Mouse (Mus musculus) limb, embryonic 11.5 days (tissue): ENCODE results near the gene Zfp853. TPM values are rescaled to one million over a fixed set of nuclear protein-coding genes. Genes with fewer than 3 reads are reported as not detected.
A peak's percentile ranks its signal among the peaks of the same experiment; 100 is the strongest.

ENCODE experiments used
- ATAC-seq: fragments of 200-750 bp; cut with Nextera tagmentation; 2 replicates; pipeline ENCODE4 v1.8.0; 2017; ENCODE audit warnings: low read depth; ENCODE audit not compliant: insufficient number of reproducible peaks, low FRiP score, low TSS enrichment
- DNase-seq: peaks from one replicate; pipeline ENCODE4 v3.0.0-alpha.2; 2015; ENCODE audit warnings: low spot score
- H3K27ac ChIP-seq: fragments of 300-500 bp; sonication (generic); replicated peaks from 2 replicates; pipeline ENCODE4 v1.5.1; 2014; ENCODE audit warnings: low read depth, mild to moderate bottlenecking, low read length
- H3K27me3 ChIP-seq: fragments of 300-500 bp; sonication (generic); 2 replicates; pipeline ENCODE4 v1.6.1; 2014; ENCODE audit warnings: mild to moderate bottlenecking, low read length, mixed read lengths; ENCODE audit not compliant: control insufficient read depth, insufficient read depth
- H3K36me3 ChIP-seq: fragments of 300-500 bp; sonication (generic); 2 replicates; pipeline ENCODE4 v1.6.1; 2014; ENCODE audit warnings: mild to moderate bottlenecking, low read length, moderate library complexity, mixed read lengths; ENCODE audit not compliant: control insufficient read depth, insufficient read depth
- H3K4me1 ChIP-seq: fragments of 300-500 bp; sonication (generic); 2 replicates; pipeline ENCODE4 v1.6.1; 2014; ENCODE audit warnings: low read length, mixed read lengths; ENCODE audit not compliant: control insufficient read depth, insufficient read depth
- H3K4me2 ChIP-seq: fragments of 300-500 bp; sonication (generic); 2 replicates; pipeline ENCODE4 v1.6.1; 2014; ENCODE audit warnings: low read depth, mild to moderate bottlenecking, moderate library complexity; ENCODE audit not compliant: severe bottlenecking
- H3K4me3 ChIP-seq: fragments of 300-500 bp; sonication (generic); 2 replicates; pipeline ENCODE4 v1.5.1; 2014; ENCODE audit warnings: low read depth, low read length
- H3K9ac ChIP-seq: fragments of 300-500 bp; sonication (generic); 2 replicates; pipeline ENCODE4 v1.6.1; 2014; ENCODE audit warnings: mild to moderate bottlenecking, low read length
- H3K9me3 ChIP-seq: fragments of 300-500 bp; sonication (generic); 2 replicates; pipeline ENCODE4 v1.6.1; 2016; ENCODE audit warnings: low read length; ENCODE audit not compliant: control insufficient read depth
- WGBS: fragments of 180-500 bp; shearing (Covaris S2); extraction: QIAGEN DNeasy Blood & Tissue Kit; methylation state at CpG from one replicate; pipeline ENCODE4 v1.1.7; 2014; 5-methylcytosine and 5-hydroxymethylcytosine counted together
- polyA plus RNA-seq: library from polyadenylated mRNA; unstranded; fragments of >200 nt; fragmentation: Nextera tagmentation; extraction: Ambion mirVana; gene quantifications from 2 replicates; pipeline ENCODE4 v1.2.1, GENCODE M21; 2014

The Zfp853 gene
- polyA plus RNA-seq, 1 experiment from 2014 or later: 0.08 TPM

DNA sequence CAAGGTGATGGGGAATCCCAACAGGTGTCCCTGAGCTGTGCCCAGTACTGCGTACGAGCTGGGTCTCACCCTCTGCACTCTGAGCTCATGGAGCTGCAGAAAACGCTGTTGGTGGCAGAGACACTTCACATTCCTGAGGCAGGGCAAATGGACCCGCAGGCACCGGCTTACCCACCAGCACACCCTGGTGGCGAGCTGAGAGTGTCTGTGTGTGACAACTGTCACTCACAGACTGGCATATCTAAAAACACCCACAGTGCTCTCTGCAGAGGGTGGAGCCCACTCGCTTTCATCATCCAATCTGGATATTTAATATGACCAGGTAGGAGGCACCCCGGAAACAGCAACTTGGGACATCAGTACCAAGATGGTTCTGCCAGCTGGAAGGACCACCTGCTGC lies 7.9 kb upstream of the Zfp853 start:
- Histone ChIP-seq H3K4me1 (no peaks in the 10 kb centered on the region), H3K4me3 (no peak overlapping the region), H3K9me3 (no peaks in the 10 kb centered on the region), H3K36me3 (peaks cover 32% of the 10 kb centered on the region), H3K9ac (no peak overlapping the region), H3K27me3 (no peaks in the 10 kb centered on the region), H3K27ac (no peak overlapping the region), H3K4me2 (no peak overlapping the region)
- ATAC-seq: no peak; the same call in 1 of the 2 replicates
- DNase-seq: no peak
- 80% methylated on average over 8 of the region's 8 CpGs for WGBS

DNA sequence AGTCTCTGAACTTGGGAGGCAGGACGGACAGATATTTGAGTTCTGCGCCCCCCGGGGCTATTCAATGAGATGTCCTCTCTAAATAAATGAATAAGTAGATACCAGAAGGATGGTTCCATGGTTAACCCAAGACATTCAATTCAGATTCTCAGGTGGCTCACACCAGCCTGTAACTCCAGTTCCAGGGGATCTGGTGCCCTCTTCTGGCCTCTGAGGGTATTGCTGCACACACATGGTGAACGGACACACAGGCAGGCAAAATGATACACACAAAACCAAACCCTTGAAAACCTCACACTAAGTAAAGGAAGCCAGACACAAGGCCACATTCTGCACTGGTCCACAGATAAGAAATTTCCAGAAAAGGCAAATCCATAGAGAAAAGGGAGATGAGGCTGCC lies 6.3 kb upstream of the Zfp853 start:
- ATAC-seq (no peak), DNase-seq (peak; percentile 75)
- no peak overlapping the region for H3K9ac ChIP-seq
- no peaks in the 10 kb centered on the region for H3K9me3 ChIP-seq
- WGBS: 93% methylated on average over 4 of the region's 4 CpGs
- no peak overlapping the region for H3K4me3 ChIP-seq
- no peaks in the 10 kb centered on the region for H3K4me1 ChIP-seq
- no peak overlapping the region for H3K27ac ChIP-seq
- peaks cover under 1% of the 10 kb centered on the region; the same call in 1 of the 2 replicates for H3K27me3 ChIP-seq
- no peak overlapping the region for H3K4me2 ChIP-seq
- peaks cover 16% of the 10 kb centered on the region for H3K36me3 ChIP-seq

DNA sequence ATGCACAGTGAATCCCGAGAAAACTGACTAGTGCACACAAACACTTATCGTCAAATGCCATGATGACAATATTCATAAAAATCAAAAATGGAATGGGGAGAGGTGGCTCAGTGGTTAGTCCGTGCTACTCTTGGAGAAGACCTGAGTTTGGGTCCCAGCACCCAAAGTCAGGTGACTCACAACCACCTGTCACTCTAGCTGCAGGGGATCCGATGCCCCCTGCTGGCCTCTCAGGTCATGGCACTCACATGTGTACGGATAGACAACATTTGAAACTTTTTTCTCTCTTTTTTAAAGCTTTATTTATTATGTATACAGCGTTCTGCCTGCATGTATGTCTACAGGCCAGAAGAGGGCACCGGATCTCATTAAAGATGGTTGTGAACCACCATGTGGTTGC lies 5.0 kb upstream of the Zfp853 start:
- Histone ChIP-seq H3K27ac (no peak overlapping the region), H3K9ac (no peak overlapping the region), H3K9me3 (no peaks in the 10 kb centered on the region), H3K4me3 (no peak overlapping the region), H3K27me3 (peaks cover 13% of the 10 kb centered on the region), H3K4me1 (no peaks in the 10 kb centered on the region), H3K4me2 (no peak overlapping the region), H3K36me3 (peaks cover 16% of the 10 kb centered on the region)
- WGBS: 91% methylated on average over 7 of the region's 7 CpGs
- no peak for DNase-seq
- no peak for ATAC-seq

GRCm38 (mm10) chr5:143297986-143298385 lies 4.6 kb upstream of the Zfp853 start:
- H3K36me3 ChIP-seq: peaks cover 15% of the 10 kb centered on the region
- no peak overlapping the region for H3K4me3 ChIP-seq
- no peak overlapping the region for H3K27ac ChIP-seq
- H3K27me3 ChIP-seq: peaks cover 17% of the 10 kb centered on the region
- H3K4me1 ChIP-seq: no peaks in the 10 kb centered on the region
- H3K9ac ChIP-seq: no peak overlapping the region
- H3K4me2 ChIP-seq: no peak overlapping the region
- 92% methylated on average over 9 of the region's 9 CpGs for WGBS
- H3K9me3 ChIP-seq: no peaks in the 10 kb centered on the region
- ATAC-seq (no peak), DNase-seq (no peak)

DNA sequence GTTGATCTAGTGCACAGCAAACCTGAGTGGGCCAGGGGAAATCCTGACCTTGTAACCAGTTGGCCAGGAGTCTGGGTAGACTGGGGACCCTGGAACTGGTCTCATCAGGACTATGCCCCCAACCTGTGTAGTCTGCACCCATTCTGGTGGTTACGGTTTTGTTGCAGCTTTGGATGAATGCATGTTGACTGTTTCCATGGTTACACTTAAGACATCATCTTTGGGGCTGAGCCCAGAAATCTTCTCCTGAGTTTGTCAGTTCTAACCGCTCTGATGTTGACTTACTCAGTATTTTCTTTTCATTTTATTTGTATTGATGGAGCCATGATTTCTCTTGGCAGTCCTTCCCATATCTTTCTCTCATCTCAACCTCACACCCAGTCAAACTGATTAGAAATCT lies 1.9 kb upstream of the Zfp853 start:
- WGBS: 92% methylated on average over 2 of the region's 2 CpGs
- H3K9ac ChIP-seq: no peak overlapping the region
- ATAC-seq (no peak), DNase-seq (no peak)
- H3K27me3 ChIP-seq: peaks cover 40% of the 10 kb centered on the region
- H3K4me2 ChIP-seq: no peak overlapping the region
- H3K4me3 ChIP-seq: no peak overlapping the region
- H3K9me3 ChIP-seq: no peaks in the 10 kb centered on the region
- 0 out of 2 replicates have a peak, but pooled peaks cover 5% of the 10 kb centered on the region for H3K4me1 ChIP-seq
- no peak overlapping the region for H3K27ac ChIP-seq
- peaks cover 2% of the 10 kb centered on the region; the same call in 1 of the 2 replicates for H3K36me3 ChIP-seq

- no peak overlapping the region for H3K4me3 ChIP-seq
- H3K27me3 ChIP-seq: peaks cover 44% of the 10 kb centered on the region
- no peak for DNase-seq
- H3K27ac ChIP-seq: no peak overlapping the region
- no peak overlapping the region for H3K4me2 ChIP-seq
- H3K9ac ChIP-seq: no peak overlapping the region
- no peak for ATAC-seq
- 0 out of 2 replicates have a peak, but pooled peaks cover 5% of the 10 kb centered on the region for H3K4me1 ChIP-seq
- H3K36me3 ChIP-seq: no peaks in the 10 kb centered on the region
- no peaks in the 10 kb centered on the region for H3K9me3 ChIP-seq
- WGBS: 84% methylated on average over 3 of the region's 3 CpGs
Measured at GRCm38 (mm10) chr5:143294862-143295261, 1.4 kb upstream of the Zfp853 start.

DNA sequence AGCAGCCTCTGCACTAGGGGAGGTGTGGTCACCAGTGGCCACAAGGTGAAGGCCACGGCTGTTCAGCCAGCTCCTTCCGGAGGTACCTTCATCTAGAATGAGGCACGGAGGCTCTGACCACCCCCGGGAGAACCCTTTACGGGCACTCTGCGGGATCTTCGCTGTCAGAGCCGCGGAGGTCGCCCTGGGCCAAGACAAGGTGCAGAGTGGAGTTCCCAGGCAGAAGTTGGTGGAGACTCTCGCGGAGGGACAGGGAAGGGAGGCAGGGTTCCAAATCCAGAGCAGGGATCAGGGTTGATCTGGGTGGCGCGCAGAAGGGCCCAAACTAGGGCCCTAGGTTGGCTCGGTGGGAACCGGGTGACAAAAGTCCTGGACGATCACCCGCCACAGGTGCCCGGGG lies 544 bp downstream of the Zfp853 start:
- peak overlapping the region; percentile 47 for H3K9ac ChIP-seq
- H3K4me3 ChIP-seq: peak overlapping the region; percentile 44
- peaks cover 2% of the 10 kb centered on the region; the same call in 1 of the 2 replicates for H3K9me3 ChIP-seq
- peaks cover 14% of the 10 kb centered on the region for H3K4me1 ChIP-seq
- ATAC-seq (no peak), DNase-seq (peak; percentile 41)
- peaks cover 63% of the 10 kb centered on the region for H3K27me3 ChIP-seq
- no peak overlapping the region for H3K27ac ChIP-seq
- peak overlapping the region; percentile 92 for H3K4me2 ChIP-seq
- H3K36me3 ChIP-seq: no peaks in the 10 kb centered on the region
- 3% methylated on average over 18 of the region's 19 CpGs for WGBS

DNA sequence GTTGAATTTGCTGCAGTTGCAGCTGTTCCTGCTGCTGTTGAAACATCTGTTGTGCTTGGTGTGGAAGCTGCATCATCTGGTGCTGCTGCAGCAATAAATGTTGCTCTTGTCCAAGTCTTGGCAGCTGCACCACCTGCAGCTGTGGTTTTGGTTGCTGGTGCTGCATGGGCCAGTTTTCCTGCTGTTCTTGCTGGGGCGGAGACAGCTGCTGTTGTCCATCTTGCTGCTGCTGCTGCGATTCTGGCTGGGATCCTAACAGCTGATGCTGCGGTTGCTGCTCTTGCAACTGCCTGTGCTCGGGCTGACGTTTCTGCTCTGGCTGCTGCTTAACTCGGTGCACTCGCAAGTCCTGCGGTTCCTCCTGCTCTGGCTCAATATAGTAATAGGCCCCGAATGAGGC lies 4.1 kb downstream of the Zfp853 start:
- Histone ChIP-seq H3K4me2 (no peak overlapping the region), H3K4me1 (peaks cover 17% of the 10 kb centered on the region), H3K9me3 (peaks cover 2% of the 10 kb centered on the region; the same call in 1 of the 2 replicates), H3K27me3 (peaks cover 77% of the 10 kb centered on the region), H3K27ac (no peak overlapping the region), H3K4me3 (no peak overlapping the region), H3K36me3 (no peaks in the 10 kb centered on the region), H3K9ac (no peak overlapping the region)
- DNase-seq (no peak), ATAC-seq (no peak)
- 78% methylated on average over 9 of the region's 9 CpGs for WGBS

GRCm38 (mm10) chr5:143288378-143288911 lies 5.0 kb downstream of the Zfp853 start:
- Histone ChIP-seq H3K9me3 (peaks cover 2% of the 10 kb centered on the region; the same call in 1 of the 2 replicates), H3K4me3 (peak overlapping the region; percentile 19), H3K36me3 (no peaks in the 10 kb centered on the region), H3K4me2 (peak overlapping the region; percentile 55), H3K4me1 (peaks cover 17% of the 10 kb centered on the region), H3K9ac (no peak overlapping the region; the same call in 1 of the 2 replicates), H3K27ac (no peak overlapping the region), H3K27me3 (peaks cover 69% of the 10 kb centered on the region)
- 10% methylated on average over 9 of the region's 9 CpGs for WGBS
- peak; percentile 59 for DNase-seq
- no peak for ATAC-seq
